Mouse (Mus musculus): ENCODE results near the gene Rtn4ip1. TPM values are rescaled to one million over a fixed set of nuclear protein-coding genes. Genes with fewer than 3 reads are reported as not detected.
"Not testable (repeated sequence)": the region's sequence is repeated elsewhere in the genome, so short reads cannot be mapped to it uniquely, and the experiment has no call there.

The Rtn4ip1 gene
- polyA plus RNA-seq, 1 experiment from 2014 or later = 16.2 TPM

DNA sequence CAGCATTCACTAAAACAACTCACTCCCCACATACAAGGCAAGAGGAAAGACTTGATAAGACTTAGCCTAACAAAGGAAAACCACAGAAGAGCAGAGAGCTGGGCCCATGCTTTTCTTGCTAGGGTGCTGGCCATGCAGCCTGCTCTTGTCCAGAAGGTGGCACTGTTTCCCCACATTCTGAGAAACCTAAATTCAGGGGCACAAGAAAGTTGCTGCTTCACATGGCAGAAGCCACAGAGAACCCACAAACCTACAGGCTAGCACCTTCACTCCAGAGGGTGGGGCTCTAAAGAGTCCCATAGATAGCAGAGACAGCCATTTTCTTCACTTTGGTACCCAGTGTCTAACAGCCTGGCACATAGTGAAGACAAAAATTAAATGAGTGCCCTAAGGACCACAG, 52.3 kb downstream of the Rtn4ip1 start:
- H3K4me1 ChIP-seq (ENCODE audit: control insufficient read depth, insufficient read depth, low read length) = no peaks in the 10 kb centered on the region
- H3K36me3 ChIP-seq (ENCODE audit: control insufficient read depth, insufficient read depth, low read length) = no peaks in the 10 kb centered on the region
- no peak overlapping the region for H3K4me3 ChIP-seq (replicated peaks; ENCODE audit: low read depth, low read length)
- ATAC-seq (ENCODE audit: low FRiP score, low TSS enrichment) = peak; percentile 66; the same call in 1 of the 2 replicates
- H3K27ac ChIP-seq (replicated peaks; ENCODE audit: low read depth, low read length) = no peak overlapping the region
- no peaks in the 10 kb centered on the region for H3K9me3 ChIP-seq (ENCODE audit: control insufficient read depth, low read length)
- H3K4me2 ChIP-seq (ENCODE audit: low read length) = no peak overlapping the region
- peak; percentile 91 for DNase-seq
- no peaks in the 10 kb centered on the region for H3K27me3 ChIP-seq (ENCODE audit: control insufficient read depth, insufficient read depth, low read length)
- H3K9ac ChIP-seq (replicated peaks; ENCODE audit: low read length) = no peak overlapping the region

DNA sequence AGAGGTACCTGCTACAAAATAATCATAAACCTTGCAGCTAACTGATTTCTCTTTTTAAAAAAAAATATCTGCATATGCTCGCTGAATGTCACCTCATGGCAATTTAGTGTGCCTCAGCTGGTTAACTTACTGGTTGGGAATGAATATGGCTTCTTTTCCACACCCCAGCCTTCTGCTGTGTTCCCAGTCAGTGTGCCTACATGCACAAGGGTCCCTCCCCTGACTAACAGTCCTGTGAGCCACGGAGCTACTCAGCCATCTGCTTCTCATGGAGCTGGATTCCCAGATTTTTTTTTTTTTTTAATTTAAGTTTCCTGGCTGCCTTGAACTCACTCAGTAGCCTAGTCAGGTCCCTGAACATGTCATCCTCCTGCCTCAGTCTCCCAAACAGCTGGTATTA, 63.3 kb downstream of the Rtn4ip1 start:
- ATAC-seq (ENCODE audit: low FRiP score, low TSS enrichment) (no peak), DNase-seq (no peak)
- H3K27me3 ChIP-seq (ENCODE audit: control insufficient read depth, insufficient read depth, low read length) = no peaks in the 10 kb centered on the region
- H3K9me3 ChIP-seq (ENCODE audit: control insufficient read depth, low read length) = no peaks in the 10 kb centered on the region
- no peaks in the 10 kb centered on the region for H3K4me1 ChIP-seq (ENCODE audit: control insufficient read depth, insufficient read depth, low read length)
- 64% methylated on average over 2 of the region's 2 CpGs for WGBS
- H3K36me3 ChIP-seq (ENCODE audit: control insufficient read depth, insufficient read depth, low read length) = no peaks in the 10 kb centered on the region
- H3K9ac ChIP-seq (replicated peaks; ENCODE audit: low read length) = no peak overlapping the region
- H3K4me3 ChIP-seq (replicated peaks; ENCODE audit: low read depth, low read length) = no peak overlapping the region
- no peak overlapping the region for H3K4me2 ChIP-seq (ENCODE audit: low read length)
- no peak overlapping the region for H3K27ac ChIP-seq (replicated peaks; ENCODE audit: low read depth, low read length)

DNA sequence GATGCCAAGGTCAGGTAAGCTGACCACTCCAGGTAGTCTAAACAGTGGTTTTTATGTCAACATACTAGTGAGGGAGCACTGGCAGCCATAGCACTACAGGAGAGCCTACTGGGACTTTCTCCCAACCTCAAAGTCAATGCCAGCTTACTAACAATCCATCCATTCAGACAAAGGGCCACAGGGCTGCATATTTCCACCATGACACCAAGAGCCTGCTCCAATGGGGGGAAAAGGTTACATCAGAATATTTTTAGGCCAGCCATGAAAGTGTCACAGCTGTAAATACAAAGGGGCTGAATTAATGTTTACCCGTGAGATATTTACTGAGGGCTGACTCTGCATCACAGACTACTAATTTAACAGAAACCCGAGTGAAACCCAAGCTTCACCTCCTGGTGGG, 71.6 kb downstream of the Rtn4ip1 start:
- H3K9ac ChIP-seq (replicated peaks; ENCODE audit: low read length) = no peak overlapping the region
- no peaks in the 10 kb centered on the region for H3K9me3 ChIP-seq (ENCODE audit: control insufficient read depth, low read length)
- ATAC-seq (ENCODE audit: low FRiP score, low TSS enrichment) (no peak), DNase-seq (no peak)
- no peaks in the 10 kb centered on the region for H3K4me1 ChIP-seq (ENCODE audit: control insufficient read depth, insufficient read depth, low read length)
- 50% methylated on average over 2 of the region's 2 CpGs for WGBS
- no peak overlapping the region for H3K4me2 ChIP-seq (ENCODE audit: low read length)
- H3K27ac ChIP-seq (replicated peaks; ENCODE audit: low read depth, low read length) = no peak overlapping the region
- no peak overlapping the region for H3K4me3 ChIP-seq (replicated peaks; ENCODE audit: low read depth, low read length)
- H3K27me3 ChIP-seq (ENCODE audit: control insufficient read depth, insufficient read depth, low read length) = no peaks in the 10 kb centered on the region
- no peaks in the 10 kb centered on the region for H3K36me3 ChIP-seq (ENCODE audit: control insufficient read depth, insufficient read depth, low read length)

DNA sequence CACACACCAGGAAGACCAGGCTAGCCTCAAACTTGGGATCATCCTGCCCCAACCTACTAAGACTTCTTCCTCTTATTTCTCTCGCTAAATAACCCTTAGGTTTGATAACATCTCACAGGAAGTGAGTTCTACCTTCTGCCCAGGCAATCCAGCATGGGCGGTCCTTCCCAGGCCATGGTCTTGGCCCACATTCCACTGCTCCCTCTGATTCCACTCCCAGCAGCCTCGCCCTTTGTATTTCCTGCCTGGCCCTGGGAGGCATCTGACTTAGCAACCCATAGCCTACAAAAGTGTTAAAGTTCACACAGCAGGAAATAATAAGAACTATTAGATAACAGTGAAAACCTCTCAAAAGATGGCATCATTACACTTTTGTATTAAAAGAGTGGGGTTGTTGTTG, 75.7 kb downstream of the Rtn4ip1 start:
- ATAC-seq (ENCODE audit: low FRiP score, low TSS enrichment) = no peak

DNA sequence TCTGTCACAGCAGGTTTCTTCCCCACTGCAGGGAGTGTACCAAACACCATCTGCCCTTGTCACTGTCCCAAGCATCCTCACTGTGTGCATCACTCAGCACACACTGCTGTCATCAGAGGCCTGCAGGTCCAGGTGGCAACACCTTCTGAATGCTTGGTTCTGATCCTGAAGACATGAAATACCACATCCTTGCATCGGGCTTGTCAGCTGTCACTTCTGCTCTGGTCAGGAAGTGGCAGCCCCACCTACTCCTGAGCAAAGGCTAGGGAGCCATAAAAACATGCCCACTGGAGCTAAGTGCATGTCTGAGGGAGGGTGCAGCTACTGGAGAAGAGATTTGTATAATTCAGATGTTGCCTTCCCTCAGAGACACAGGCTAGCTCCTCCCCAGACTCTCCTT, 78.5 kb downstream of the Rtn4ip1 start:
- ATAC-seq (ENCODE audit: low FRiP score, low TSS enrichment) = no peak
- no peak overlapping the region for H3K9ac ChIP-seq (replicated peaks; ENCODE audit: low read length)
- no peaks in the 10 kb centered on the region for H3K9me3 ChIP-seq (ENCODE audit: control insufficient read depth, low read length)
- H3K36me3 ChIP-seq (ENCODE audit: control insufficient read depth, insufficient read depth, low read length) = no peaks in the 10 kb centered on the region
- no peaks in the 10 kb centered on the region for H3K4me1 ChIP-seq (ENCODE audit: control insufficient read depth, insufficient read depth, low read length)
- WGBS = 88% methylated on average over 1 of the region's 1 CpGs
- no peaks in the 10 kb centered on the region for H3K27me3 ChIP-seq (ENCODE audit: control insufficient read depth, insufficient read depth, low read length)
- H3K4me2 ChIP-seq (ENCODE audit: low read length) = no peak overlapping the region
- no peak overlapping the region for H3K4me3 ChIP-seq (replicated peaks; ENCODE audit: low read depth, low read length)
- DNase-seq = no peak
- H3K27ac ChIP-seq (replicated peaks; ENCODE audit: low read depth, low read length) = no peak overlapping the region

More for the DNA sequence above, 75.7 kb downstream of the Rtn4ip1 start:
- no peak overlapping the region for H3K4me3 ChIP-seq (replicated peaks; ENCODE audit: low read depth, low read length)
- H3K4me1 ChIP-seq (ENCODE audit: control insufficient read depth, insufficient read depth, low read length) = no peaks in the 10 kb centered on the region
- no peak overlapping the region for H3K4me2 ChIP-seq (ENCODE audit: low read length)
- WGBS = 85% methylated on average over 3 of the region's 3 CpGs
- H3K36me3 ChIP-seq (ENCODE audit: control insufficient read depth, insufficient read depth, low read length) = no peaks in the 10 kb centered on the region
- no peak overlapping the region for H3K27ac ChIP-seq (replicated peaks; ENCODE audit: low read depth, low read length)
- no peak for DNase-seq
- no peak overlapping the region for H3K9ac ChIP-seq (replicated peaks; ENCODE audit: low read length)
- H3K27me3 ChIP-seq (ENCODE audit: control insufficient read depth, insufficient read depth, low read length) = no peaks in the 10 kb centered on the region
- H3K9me3 ChIP-seq (ENCODE audit: control insufficient read depth, low read length) = no peaks in the 10 kb centered on the region

DNA sequence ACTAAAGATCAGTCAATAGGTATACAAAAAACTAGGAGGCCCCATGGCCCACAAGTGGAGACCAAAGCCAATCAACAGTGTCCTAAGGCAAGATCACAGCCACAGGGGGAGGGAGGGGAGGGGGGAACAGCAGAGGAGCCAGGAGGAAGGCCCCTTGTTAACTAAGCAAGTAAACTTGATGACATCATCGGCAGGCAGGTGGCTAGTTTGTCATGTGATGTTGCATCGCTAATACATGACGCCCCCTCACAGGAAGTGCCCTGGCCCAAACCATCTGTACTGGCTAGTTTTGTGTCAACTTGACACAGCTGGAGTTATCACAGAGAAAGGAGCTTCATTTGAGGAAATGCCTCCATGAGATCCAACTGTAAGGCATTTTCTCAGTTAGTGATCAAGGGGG, 79.1 kb downstream of the Rtn4ip1 start:
- H3K27me3 ChIP-seq (ENCODE audit: control insufficient read depth, insufficient read depth, low read length); H3K27ac ChIP-seq (replicated peaks; ENCODE audit: low read depth, low read length); H3K4me1 ChIP-seq (ENCODE audit: control insufficient read depth, insufficient read depth, low read length); H3K36me3 ChIP-seq (ENCODE audit: control insufficient read depth, insufficient read depth, low read length); H3K9ac ChIP-seq (replicated peaks; ENCODE audit: low read length); H3K4me2 ChIP-seq (ENCODE audit: low read length); DNase-seq; H3K4me3 ChIP-seq (replicated peaks; ENCODE audit: low read depth, low read length); H3K9me3 ChIP-seq (ENCODE audit: control insufficient read depth, low read length); ATAC-seq (ENCODE audit: low FRiP score, low TSS enrichment): not testable (repeated sequence)
- WGBS = 98% methylated on average over 3 of the region's 3 CpGs

DNA sequence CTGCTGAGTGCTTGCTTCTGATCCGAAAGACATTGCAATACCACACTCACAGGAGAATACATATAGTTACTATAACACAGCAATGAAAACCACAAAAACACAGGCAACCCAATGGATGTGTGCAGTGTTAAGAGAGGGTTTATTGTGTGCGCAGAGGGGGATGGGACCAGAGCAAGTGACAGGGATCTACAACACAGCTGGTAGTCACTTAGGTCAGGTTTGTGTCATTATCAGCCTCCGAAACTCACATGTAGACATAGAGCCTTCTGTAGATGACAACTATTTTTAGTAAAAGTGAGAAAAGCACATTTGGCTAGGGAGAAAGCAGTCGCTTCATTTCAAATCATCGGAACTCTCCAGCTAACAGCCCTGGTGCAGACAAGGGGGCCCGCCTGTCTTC, 80.9 kb downstream of the Rtn4ip1 start:
- H3K4me1 ChIP-seq (ENCODE audit: control insufficient read depth, insufficient read depth, low read length) = no peaks in the 10 kb centered on the region
- ATAC-seq (ENCODE audit: low FRiP score, low TSS enrichment) (no peak), DNase-seq (no peak)
- H3K4me2 ChIP-seq (ENCODE audit: low read length) = no peak overlapping the region
- no peak overlapping the region for H3K4me3 ChIP-seq (replicated peaks; ENCODE audit: low read depth, low read length)
- no peak overlapping the region for H3K27ac ChIP-seq (replicated peaks; ENCODE audit: low read depth, low read length)
- H3K36me3 ChIP-seq (ENCODE audit: control insufficient read depth, insufficient read depth, low read length) = no peaks in the 10 kb centered on the region
- WGBS = 94% methylated on average over 6 of the region's 6 CpGs
- H3K27me3 ChIP-seq (ENCODE audit: control insufficient read depth, insufficient read depth, low read length) = no peaks in the 10 kb centered on the region
- H3K9ac ChIP-seq (replicated peaks; ENCODE audit: low read length) = no peak overlapping the region
- no peaks in the 10 kb centered on the region for H3K9me3 ChIP-seq (ENCODE audit: control insufficient read depth, low read length)

DNA sequence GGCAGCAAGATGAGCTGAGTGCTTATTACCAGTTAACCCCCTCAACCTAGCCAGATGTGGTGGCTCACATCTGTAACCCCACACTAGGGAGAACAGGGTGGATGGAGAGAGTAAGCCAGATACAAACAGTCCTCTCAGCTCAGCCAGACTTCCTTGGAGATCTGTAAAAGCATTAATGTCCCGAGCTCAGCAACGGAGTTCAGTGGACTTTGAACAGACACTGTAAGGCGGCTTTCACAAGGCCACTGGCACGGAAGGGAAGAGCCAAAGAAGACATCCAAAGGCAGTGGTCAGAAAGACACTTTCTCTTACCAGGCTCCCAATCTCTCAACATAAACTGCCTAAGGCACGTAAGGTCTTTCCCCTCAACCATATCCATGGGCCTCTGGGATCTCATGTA, 81.6 kb downstream of the Rtn4ip1 start:
- Histone ChIP-seq H3K4me3 (replicated peaks; ENCODE audit: low read depth, low read length) (no peak overlapping the region), H3K4me2 (ENCODE audit: low read length) (no peak overlapping the region), H3K9me3 (ENCODE audit: control insufficient read depth, low read length) (no peaks in the 10 kb centered on the region), H3K27ac (replicated peaks; ENCODE audit: low read depth, low read length) (no peak overlapping the region), H3K9ac (replicated peaks; ENCODE audit: low read length) (no peak overlapping the region), H3K4me1 (ENCODE audit: control insufficient read depth, insufficient read depth, low read length) (no peaks in the 10 kb centered on the region), H3K36me3 (ENCODE audit: control insufficient read depth, insufficient read depth, low read length) (no peaks in the 10 kb centered on the region), H3K27me3 (ENCODE audit: control insufficient read depth, insufficient read depth, low read length) (no peaks in the 10 kb centered on the region)
- DNase-seq (no peak), ATAC-seq (ENCODE audit: low FRiP score, low TSS enrichment) (no peak)
- 86% methylated on average over 5 of the region's 5 CpGs for WGBS

DNA sequence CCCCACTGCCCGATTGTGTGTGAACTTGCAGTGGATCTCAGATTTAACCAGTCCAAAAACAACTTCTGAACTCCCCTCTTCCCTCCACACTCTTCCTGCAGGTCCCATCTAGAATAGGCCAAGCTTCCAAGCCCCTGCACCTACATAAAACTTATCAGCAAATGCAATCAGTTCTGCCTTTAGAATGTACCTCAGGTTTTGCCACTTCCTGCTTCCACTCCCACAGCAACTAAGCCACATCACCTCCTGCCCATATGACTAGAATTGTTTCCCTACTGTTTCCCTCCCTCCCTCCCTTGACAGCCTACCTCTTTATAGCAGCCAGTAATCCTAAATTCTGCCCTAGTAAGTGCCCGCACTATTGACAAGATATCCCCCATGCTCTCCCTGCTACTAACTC, 82.3 kb downstream of the Rtn4ip1 start:
- Histone ChIP-seq H3K4me1 (ENCODE audit: control insufficient read depth, insufficient read depth, low read length) (no peaks in the 10 kb centered on the region), H3K36me3 (ENCODE audit: control insufficient read depth, insufficient read depth, low read length) (no peaks in the 10 kb centered on the region), H3K27me3 (ENCODE audit: control insufficient read depth, insufficient read depth, low read length) (no peaks in the 10 kb centered on the region), H3K4me2 (ENCODE audit: low read length) (no peak overlapping the region), H3K9ac (replicated peaks; ENCODE audit: low read length) (no peak overlapping the region), H3K4me3 (replicated peaks; ENCODE audit: low read depth, low read length) (no peak overlapping the region), H3K9me3 (ENCODE audit: control insufficient read depth, low read length) (no peaks in the 10 kb centered on the region), H3K27ac (replicated peaks; ENCODE audit: low read depth, low read length) (no peak overlapping the region)
- DNase-seq = no peak
- no peak for ATAC-seq (ENCODE audit: low FRiP score, low TSS enrichment)
- WGBS = 96% methylated on average over 2 of the region's 2 CpGs

Measured in midbrain, embryonic 14.5 days (tissue).